Mouse (Mus musculus): ENCODE results near the gene Rmdn2.

Gene Rmdn2

DNA sequence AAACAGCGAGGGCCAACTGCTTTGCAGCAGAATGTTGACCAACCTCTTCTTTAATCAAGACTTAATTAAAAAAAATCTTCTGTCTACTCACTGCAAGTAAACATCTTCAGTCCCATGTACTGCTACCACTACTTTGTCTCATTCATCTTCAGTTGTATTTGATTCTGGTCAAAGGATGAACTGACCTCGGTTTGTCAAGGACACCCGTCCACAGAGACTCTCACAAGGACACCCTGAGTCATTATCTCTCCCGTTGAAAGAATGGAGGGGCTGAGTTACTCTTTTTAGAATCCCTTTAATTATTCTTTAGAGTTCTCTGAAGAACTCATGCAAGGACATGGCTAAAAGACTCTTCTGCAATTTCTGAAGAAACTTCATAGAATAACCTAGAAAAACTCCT is at the start of gene Rmdn2:
Rmdn2 (plus strand) TSS at position 319 of the 400 bp plus-strand sequence.
- DNase-seq, result no peak

DNA sequence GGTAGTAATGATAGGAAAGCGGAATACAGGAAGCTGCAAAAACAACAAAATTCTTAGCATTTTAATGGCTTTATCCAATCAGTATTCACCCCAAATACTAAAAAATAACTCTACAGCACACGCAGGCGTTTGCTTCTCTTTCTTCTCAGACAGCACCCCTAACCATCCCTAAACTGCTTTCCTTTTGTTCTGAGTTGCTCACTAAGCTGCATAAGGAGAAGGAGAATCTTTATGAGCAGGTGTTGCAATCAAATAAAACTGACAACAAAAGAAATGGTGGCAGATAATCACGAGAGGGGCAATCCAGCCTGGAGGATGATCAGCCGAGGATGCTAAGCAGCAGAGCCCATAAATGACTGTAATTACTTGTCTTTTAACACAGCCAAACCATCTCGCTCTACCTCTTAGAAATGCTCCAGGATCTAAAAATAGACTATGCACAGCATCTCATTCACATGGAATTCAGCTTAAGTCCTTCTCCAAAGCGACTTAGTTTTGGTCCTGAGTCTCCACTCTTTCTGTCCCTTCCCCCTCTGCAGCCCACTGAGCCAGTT is 48.5 kb upstream of the Rmdn2 start:
- no peak for DNase-seq

DNA sequence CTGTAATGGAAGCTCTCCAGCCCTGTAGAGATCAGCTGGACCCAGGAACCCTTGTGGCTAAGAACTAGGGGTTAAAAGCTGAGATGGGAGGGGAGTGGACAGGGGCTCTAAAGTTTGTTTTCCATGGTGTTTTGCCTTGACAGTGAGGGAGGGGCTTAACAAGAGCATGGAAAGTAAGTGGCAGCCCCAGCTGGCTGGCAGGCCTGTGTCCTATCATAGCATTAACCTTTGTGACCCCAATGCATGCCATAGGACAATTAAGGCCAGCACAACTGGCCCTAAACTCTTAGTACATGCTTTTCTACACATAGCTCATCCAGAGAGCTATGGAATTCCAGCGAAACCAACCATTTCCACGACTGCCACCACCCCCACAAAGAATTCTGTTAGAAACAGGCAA is 47.9 kb upstream of the Rmdn2 start:
- no peak for DNase-seq

DNA sequence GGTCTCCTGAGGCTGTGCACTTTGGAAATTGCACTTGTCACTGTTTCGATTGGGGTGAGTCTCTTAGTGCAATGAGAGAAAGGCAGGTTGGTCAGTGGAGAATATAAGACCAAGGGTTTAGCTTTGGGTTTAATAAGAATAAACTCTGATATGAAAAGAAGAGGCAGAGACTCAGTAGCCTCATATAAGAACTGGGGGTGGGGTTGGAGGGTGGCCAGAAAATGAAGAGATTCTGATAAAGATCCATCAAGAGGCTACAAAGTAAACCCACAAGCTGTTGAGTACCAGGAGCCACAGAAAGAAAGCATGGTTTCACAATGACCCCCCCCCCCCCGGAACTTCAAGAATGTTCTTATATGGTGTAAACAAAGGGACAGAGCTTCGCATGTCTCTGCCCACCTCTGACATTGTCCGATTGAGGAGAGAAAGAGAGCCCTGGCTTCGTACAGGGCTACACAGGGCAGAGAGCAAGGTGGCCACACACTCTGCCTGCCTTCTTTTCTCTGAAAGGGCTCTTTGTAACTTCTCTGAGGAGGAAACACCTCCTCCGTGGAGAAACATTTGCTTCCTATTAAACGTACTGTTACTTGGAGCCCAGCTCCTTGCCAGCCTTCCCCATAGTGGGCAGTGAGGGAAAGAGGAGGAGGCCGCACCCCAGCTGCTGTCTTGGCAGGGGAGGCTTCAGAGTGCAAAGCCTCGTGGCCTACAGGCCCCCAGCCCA is 46.3 kb upstream of the Rmdn2 start:
- no peak for DNase-seq

DNA sequence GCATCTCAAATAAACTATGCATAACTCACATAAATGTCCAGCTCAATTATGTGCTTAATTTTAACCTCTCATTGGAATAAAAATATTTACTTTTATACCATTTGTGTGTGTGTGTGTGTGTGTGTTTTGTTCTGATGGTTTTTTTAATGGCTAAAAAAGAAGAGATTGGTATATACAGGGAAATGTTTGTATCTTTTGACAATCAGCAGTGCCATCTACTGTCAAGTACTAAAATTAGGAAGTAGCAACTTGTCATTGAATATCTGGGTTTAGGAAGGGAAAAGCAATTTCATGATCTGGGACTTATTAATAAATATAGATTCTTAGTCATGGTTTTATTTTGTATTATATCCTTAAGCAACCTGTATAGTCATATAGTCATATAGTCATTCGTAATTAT is 43.3 kb upstream of the Rmdn2 start:
- DNase-seq, result no peak

DNA sequence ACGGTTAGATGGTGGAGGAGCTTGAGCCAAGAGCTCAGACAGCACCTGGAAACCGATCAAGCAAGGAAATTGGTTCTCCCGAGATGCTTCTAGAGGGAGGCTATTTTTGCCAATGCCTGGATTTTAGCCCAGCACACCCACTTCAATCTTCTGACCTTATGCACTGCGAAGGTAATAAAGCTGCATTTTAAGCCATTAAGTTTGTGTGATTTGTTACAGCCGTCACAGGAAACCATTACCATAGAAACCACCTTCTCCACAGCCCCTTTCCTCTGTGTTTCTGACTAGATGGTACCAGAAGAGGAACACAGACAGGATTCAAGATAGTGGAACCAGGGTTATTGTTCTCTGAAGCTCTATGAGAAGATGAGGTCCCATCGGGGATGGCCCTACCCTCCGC is 33.3 kb upstream of the Rmdn2 start:
- no peak for DNase-seq

DNA sequence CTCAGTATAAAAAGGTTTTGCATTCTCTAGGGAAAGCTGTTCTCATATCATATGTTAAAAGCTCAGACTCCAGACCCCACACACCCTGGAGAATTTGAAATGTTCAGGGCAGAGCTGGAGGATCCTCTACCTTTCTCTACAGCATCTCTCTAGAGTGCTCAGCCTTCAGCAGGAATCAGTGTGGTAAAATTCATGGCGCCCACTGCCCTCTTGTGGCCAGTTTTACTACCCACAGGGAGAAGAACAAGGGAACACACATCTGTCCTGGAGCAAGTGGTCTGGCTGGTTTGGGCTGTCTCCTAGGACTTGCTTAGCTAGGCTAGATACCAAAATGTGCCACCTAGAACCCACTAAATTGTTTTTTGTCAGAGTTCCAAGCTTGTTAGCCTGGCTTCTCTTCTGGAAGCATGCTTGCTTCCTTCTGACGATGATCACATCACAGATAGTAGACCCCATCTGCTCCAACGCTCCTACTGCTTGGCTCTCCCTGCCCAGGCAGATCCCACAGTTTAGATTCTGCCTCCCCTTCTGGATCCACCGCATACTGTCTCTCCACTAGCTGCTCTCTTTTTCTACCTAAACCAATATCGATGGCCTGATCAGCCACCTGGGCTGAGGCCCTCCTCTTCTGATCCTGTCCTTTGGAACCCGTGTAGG is 31.3 kb upstream of the Rmdn2 start:
- DNase-seq, result peak; percentile 70

DNA sequence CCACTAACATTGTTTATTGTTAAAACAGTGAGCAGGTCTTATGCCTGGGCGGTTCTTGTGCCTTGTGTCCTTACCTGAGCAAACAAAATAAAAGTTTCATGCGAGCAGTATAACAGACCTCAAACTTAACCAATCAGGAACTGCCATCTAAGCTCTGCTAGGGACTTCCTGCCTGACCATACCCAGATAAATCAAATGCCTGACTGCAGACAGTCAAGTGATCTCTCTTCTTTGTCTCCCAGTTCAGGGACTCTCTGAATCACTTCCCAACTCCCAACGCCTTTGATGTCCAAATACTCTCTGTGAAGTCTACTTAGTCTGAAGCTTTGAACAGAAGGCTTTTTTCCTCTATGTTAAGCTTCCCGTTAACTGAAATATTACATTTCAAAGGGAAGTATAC is 28.2 kb upstream of the Rmdn2 start:
- DNase-seq, result no peak

DNA sequence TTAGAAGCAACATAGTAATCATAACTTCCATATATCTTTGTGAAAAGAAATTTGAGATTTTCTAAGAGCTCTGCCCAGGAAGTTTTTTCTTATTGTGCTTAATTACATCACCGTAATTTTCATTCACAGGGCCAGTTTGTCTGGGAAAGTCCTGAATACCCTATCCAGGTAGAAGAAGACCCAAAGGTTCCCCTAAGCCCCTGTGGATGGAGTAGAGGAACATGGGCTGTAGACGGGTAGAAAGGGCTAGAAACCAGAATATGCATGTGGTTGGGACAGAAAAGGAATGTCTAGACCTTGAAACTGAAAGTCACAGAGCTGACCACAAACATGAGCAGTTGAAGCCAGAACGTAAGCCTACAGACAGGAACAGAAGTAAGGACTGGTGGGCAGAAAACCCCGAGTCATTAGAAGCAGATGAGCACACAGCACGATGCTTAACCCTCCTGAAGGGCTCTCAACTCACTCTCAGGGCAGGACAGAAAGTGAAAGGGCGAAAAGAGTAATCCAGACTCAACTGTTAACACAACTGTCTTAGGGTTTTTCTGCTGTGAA is 27.3 kb upstream of the Rmdn2 start:
- DNase-seq, result no peak

DNA sequence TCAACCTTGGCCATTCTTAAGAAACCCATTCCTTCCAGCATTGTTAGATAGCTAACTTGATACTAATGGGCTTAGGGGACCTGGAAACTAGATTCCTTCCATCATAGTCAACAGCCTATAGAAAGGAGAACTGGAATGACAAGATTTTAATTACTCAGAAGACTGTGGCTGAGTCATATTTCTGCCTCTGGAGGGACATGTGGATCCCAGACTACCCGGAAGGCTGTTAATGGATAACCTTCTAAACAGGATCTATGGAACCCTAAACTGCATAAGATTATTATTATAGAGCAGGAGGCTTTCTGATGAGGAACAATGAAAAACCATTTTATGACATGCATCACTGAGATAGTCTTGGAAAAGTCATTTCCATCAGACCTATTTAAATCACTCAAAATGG is 21.8 kb upstream of the Rmdn2 start:
- DNase-seq, result no peak

DNA sequence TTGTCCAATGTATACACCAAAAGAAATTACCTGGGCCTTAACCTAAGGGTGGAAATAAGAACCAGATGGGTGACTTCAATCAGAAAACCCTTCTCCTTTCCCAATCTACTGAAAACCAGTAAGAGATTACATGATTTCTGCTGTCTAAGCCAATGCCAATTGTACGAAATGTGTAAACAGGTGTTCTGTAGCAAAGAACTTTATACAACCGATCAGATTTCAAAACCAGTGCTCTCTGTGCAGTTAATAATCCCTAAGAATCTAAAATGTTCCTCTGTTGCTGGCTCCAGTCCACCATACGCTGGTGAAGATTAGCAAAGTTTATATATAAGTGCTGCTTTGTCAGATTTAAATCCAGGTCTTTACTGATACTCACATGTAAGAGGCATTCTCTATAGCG is 15.7 kb upstream of the Rmdn2 start:
- no peak for DNase-seq

DNA sequence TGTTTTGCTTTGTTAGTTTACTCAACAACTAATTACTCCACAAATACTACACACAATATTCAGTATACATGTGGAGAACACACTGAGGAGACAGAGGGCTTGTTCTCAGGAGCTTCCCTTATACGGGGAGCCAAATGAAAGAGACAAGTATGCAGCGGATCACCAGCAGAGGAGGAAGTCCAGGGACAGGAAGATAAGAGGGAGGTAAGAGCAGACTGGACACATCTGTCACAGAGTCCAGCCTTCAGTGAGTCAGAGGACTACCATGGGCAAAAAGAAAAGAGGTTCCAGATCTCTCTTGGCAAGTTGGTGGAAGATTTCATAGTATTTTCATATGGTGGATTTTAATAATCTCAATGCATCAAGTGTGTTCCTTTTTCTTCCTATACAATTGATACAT is 13.5 kb upstream of the Rmdn2 start:
- no peak for DNase-seq

DNA sequence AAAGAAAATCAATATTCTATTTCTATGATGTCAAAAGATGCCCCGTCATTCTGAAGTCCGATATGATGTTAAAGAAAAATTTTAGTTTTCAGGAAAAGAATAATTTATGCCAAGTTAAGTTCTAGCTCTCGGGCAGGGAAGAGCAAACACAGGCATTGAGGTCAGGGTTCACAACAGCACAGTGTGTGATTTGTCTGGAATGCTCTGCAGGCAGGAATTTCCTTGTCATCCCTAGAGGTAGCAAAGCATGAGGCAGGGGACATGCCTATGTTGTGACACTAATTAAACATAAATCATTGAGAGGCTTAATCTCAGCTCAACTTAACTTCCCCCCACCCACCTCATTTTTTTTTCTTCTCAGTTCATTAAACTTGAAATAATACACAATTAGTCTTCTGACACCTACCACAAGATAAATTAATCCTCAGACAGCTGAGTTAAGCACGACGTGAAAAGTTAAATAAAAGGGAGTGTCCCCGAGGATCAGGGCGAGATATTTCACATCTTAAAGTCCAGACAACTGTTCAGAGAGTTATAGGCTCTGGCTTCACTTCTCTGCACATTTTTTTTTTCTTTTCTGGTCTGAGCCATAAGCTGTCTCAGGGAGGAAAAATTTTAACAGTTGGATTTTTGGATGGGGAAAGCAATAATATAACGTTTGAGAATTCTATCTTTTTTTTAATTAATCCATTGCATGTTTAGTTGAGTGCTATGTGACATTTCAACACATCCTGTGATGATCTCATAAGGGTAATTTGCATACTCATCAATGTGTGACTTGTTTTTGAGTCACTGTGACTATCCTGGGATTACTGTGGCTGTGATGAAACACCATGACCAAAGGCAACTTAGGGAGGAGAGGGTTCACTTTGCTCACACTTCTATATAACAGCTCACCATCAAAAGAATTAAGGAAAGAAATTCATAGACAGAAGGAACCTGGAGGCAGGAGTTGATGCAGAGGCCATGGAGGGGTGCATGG is 12.8 kb upstream of the Rmdn2 start:
- no peak for DNase-seq

DNA sequence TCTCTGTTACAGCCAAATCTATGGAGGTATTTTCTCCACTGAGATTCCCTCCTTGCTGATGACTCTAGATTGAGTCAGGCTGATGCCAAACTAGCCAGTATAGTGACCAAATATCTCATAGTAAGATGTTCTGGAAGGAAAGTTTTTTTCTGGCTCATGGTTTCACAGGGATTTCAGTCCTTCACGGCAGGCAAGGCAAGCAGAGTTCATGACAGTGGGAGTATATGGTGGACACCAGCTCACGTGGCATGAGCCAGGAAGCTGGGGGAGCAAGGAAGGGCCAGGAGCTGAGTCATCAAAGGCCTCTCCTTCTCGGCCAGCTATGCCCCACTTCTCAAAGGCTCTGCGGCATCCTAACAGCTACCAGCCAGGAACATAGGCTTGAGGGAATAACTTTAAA is 11.6 kb upstream of the Rmdn2 start:
- no peak for DNase-seq

DNA sequence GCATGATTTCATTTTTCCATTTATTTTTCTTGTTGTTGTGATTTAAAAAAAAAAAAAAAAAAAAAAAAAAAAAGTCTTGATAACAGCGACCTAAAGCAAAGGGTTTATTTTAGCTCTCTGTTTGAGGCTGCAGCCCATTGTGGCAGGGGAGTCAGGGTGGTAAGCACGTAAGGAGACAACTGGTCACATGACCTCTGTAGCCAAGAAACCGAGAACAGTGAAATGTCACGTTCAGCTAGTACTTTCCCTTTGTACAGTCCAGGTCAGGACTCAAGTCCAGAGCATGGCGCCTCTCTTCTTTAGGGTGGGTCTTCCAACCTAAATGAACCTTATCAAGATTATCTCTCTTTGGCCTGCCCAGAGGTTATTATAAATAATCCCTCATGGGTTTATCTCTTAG is 9.3 kb upstream of the Rmdn2 start:
- no peak for DNase-seq

DNA sequence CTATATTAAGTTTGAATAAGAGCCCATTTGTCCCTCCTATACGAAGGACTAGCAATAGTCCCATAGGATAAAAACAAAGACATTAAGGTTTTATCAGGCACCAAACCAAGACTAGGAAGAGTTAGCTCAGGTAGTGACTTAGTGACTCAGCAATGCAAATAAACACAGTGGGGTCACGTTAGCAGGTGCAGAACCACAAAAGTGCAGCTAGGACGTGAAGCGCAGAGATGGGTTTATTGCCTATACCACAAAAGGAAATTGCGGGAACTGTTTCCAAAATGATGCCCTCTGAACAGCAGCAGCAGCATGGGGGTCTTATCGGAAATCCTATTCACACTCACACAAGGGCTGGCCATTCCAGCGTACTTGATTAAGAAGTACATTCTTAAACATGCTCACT is 8.2 kb upstream of the Rmdn2 start:
- DNase-seq, result no peak

DNA sequence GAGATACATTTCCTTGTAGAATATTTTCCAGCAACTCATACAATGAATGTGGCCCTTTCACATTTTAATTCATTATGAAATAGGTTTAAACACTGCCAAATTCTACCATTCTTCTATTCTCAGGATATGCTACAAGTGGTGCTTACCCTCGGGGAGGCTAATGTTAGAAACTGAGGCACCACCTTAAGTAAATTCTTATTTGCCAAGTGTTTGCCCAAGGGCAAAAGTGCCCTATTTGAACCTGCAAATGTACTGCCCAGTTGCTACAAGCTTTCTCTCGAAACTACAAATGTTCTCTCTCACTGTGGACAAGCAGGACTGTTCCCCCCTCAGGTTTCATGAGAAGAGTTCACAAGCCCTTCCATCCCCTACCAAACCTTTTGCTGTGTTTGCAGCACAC is 5.9 kb upstream of the Rmdn2 start:
- no peak for DNase-seq

DNA sequence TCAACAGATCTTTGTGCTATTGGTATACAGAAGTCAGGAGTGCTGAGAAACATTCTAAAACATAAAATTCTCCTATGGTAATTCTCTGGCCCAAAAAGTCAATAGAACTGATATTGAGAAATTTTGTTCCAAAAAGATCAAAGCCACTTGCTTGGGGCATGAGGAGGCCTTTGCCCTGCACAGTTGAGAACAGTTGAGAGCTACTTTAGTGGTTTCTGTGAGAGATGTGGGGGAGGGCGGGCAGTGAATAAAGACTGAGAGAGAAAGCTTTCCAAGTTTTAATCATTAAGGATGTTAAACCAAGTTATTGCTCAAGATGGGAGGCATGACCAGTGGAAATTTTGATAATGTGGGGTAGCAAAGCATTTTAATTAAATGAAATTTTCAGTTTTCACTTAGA is 2.0 kb upstream of the Rmdn2 start:
- DNase-seq, result no peak

DNA sequence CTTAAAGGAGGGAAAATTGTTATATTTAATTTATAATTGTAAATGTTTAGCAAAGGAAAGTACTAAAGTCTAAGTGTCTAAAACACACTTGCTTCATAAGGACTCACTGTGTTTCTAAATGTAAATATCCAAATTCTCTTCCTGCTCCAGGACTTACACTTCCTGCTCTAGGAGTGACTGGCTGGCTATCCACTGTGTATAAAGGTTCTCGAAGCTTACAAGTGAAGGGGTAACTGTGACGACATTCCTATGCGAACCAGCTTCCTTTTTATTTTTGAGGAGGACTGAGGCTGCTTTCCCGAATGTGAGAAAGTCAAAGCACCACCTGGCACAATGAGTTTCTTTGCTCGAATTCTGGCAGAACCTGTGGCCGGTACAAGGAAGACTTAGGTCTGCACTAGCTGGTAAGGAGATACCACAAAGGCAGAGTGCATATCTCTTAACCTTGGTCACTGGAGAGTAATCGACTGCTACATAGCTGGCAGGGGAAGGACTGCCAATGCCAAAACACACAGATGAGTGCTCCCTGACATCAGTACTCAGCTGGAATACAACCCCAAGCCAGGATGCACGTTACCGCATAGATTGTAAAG is 1.4 kb upstream of the Rmdn2 start:
- no peak for DNase-seq

DNA sequence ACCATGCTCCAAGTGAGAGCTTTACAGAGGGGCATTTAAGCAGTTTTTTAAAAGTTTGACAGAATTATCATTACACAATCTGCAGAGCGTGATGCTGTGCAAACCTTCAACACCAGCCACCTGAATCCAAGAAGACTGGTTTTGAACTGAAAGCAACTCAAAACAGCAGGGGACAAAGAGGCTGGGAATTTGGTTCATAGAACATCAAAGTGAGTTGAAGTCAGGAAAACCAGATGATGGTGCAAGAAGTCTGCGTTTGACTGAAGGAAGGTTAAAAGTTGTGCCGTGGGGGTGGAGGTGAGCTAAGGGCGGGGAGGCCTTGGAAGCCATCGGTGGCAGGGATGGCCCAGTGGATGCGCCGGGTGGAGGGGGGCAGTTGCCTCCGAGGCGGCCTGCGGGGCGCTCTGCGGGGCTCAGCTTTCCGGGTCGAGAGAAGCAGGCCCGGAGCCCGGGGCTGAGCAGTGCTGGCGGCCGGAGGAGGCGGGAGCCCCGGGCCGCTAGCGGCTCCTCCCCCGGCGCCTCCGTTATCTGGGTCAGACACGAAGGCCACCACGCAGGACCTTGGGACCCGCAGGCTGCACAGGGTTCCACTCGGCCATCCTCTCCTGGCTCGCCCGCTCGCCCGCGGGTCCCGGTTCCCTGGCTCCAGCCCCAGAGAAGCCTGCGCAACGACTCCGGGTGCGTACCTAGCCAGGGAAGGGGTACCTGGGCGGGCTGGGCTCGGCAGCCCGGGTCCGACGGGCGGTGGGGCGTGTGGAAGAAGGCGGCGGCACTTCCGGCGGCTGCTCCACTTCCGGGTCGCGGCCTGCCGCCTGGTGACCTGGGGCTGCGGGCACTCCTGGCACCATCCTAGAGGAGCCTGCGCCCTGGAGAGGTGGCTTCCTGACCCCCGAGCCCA is 3.3 kb downstream of the Rmdn2 start:
- DNase-seq, result peak; percentile 80

DNA sequence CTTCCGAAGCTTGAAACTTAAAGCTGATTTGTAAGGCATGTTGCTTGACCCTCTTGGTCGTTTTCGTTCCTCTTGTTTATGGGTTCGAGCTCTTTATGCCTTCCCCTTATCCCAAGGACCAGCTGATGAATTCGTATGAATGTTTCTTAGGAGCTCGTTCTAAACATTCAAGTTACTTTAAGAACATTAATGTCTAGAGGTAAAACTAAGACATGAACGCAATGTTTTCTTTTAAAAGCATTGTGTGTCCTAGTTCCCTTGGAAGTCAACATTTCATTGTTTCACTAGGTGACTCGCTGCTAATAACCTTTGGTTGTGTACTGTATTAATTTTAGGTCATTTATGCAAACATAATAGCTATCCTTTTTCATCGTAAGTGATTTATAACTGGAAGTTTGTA is 4.2 kb downstream of the Rmdn2 start:
- DNase-seq, result no peak

DNA sequence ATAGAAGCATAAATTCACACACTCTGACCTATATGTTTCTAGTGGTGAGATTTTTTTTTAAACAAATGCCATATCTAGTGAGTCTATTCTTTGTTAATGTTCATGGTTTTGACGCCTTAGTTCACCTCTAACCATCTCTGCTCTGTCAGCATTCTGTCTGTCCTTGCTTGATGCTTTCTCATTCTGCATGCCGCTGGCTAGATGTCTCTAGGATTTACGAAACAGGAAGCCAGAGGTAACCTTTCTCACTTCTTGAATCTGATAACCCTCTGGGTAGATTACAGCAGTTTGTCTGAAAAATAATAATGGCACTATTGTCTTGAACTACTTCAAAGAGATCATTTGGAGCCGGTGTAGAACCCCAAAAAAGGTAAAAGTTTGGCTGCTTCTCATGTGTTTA is 5.0 kb downstream of the Rmdn2 start:
- DNase-seq, result no peak
